Mouse (Mus musculus): ENCODE measurements around the gene Tac2.
A peak's percentile ranks its signal among the peaks of the same experiment; 100 is the strongest.

Gene Tac2

DNA sequence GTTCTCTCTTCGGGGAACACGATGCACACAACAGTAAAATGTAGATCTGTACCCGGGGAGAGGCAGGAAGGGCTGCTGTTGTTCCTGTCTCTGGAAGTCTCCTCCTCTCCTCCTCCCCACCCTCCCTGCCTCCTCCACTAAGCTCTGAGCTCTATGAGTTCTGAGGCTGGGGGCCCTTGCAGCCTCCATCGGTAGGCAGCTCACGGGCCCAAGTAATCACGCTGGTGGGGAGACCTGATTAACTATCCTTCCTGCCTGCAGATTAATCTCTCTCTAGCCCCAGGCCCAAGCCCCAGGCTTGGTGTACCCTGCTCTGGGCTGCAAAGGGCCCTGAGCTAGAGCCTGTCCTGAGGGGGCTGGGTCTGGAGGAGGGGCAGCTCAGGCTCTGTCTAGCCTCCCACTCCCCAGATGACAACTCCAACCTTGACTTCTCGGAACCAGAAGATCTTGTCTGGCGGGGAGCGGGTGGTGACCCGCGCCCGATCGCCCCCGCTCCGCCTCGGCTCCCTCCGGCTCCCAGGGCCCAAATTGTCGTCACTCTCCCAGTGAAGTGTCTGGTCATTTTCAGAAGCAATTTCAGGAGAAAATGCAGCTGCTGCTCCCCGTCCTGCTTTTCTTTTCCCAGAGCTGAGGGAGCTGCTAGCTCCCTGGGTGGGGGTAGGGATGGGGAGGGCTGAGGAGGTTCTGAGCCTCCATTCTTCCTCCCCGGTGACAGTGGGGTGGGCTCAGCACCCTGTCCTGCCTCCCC lies 2.4 kb upstream of the Tac2 start:
- no peak for DNase-seq (ENCODE audit: low read depth in 1 of 2, low spot score in 2 of 2)

DNA sequence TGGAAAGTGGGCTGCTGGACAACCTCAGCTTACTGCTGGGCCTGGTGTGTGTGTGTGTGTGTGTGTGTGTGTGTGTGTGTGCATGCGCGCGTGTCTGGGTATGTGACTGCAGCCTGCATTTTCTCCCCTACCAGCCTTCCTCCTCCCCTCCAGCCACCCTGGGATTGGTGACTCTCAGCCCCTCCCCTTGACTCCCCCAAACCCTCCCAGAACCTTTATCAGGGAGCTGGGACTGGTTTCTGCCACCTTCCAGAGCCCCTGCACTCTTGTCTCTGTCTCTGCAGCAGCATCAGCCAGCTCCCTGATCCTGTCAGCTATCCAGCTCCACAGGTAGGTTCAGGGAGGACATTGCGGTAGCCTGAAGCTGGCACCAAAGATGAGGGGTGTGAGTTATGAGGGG lies 858 bp downstream of the Tac2 start:
- DNase-seq (ENCODE audit: low read depth in 1 of 2, low spot score in 2 of 2), result no peak

DNA sequence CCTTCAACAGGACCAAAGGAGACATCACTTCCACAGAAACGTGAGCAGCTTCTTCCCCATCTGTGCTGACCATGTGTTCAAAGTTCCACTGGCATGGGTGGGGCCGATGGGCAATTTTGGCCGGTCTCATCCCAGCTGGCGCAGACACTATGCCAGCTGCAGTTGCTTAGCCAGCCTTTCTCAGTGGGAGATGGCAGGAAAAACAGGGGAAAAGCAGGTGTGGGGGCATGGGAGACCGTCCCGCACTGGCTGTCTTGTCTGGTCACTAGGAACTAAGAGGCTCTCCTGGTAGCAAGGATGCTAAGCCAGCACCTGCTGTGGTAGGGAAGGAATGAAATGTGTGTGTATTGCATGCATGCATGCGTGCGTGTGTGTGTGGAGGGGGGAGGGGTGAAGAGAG lies 4.2 kb downstream of the Tac2 start:
- DNase-seq (ENCODE audit: low read depth in 1 of 2, low spot score in 2 of 2), result no peak

DNA sequence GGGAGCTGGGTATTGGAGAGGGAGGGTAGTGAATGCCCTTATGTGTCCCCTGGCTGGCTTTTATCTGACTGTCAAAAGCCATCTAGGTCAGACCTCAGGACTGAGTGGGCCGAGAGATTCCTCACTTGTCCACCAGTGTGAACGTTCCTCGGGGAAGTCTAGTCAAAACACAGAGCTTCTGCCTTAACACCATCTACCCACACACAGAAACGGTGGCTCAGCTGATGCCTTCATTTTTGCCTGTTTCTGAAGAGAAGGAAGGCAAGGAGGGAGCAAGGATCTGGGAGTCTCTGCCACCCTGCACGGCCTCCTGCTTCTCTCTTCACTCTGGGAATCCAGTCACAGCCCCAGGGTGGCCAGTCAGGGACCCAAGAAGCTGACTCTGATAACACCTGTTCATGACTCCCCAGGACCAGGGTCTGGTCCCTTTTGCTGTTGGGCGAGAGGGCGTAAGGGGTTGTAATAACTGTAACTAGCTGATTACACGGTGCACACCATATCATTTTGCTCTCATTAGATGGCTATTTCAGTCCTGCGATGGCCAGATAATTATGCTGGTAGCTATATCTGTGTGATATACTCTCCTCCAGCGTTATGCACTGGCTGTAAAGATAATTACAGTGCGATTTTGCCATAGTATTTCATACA lies 6.1 kb downstream of the Tac2 start:
- no peak for DNase-seq (ENCODE audit: low read depth in 1 of 2, low spot score in 2 of 2)

- DNase-seq (ENCODE audit: low read depth in 1 of 2, low spot score in 2 of 2), result no peak
Observed at GRCm38 (mm10) chr10:127730933-127731310, 6.6 kb downstream of the Tac2 start.

GRCm38 (mm10) chr10:127731397-127731796 lies 7.1 kb downstream of the Tac2 start:
- DNase-seq (ENCODE audit: low read depth in 1 of 2, low spot score in 2 of 2), result no peak

- no peak for DNase-seq (ENCODE audit: low read depth in 1 of 2, low spot score in 2 of 2)
Observed at GRCm38 (mm10) chr10:127734434-127734833, 10.2 kb downstream of the Tac2 start.

DNA sequence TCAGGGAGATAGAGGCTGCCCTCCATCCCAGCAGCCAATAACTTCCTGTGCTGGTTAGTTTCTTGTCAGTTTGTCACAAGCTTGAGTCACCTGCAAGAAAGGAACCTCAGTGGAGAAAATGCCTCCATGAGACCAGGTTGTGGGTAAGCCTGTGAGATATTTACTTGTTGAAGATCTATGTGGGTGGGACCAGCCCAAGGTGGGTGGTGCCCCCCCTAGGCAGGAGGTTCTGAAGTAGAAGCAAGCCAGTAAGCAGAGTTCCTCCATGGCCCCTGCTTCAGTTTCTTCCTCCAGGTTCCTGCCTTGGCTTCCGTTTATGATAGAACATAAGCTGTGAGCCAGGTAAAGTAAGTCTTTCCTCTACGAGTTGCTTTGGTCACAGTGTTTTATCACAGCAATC lies 12.0 kb downstream of the Tac2 start:
- no peak for DNase-seq (ENCODE audit: low read depth in 1 of 2, low spot score in 2 of 2)

DNA sequence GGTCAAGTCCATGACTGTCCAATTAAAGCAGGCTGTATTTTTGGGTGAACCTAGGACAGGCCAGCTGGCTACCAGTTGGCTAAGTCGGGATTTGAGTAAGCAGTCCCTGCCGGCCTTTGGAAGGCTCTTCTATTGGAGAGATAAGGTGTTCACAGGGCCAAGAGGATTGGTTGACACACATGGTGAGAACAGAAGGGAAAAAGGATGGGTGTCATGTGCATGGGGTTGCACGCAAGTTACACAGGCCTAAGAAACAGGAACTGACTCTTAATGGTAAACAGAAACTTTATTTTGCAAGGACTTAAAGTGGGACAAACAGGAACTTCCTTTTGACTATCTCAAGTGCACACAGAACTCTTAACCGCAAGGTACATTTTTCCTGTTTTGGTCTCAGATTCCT lies 12.6 kb downstream of the Tac2 start:
- DNase-seq (ENCODE audit: low read depth in 1 of 2, low spot score in 2 of 2), result peak; percentile 53 to 55

- no peak for DNase-seq (ENCODE audit: low read depth in 1 of 2, low spot score in 2 of 2)
Observed at GRCm38 (mm10) chr10:127737552-127737951, 13.3 kb downstream of the Tac2 start.

DNA sequence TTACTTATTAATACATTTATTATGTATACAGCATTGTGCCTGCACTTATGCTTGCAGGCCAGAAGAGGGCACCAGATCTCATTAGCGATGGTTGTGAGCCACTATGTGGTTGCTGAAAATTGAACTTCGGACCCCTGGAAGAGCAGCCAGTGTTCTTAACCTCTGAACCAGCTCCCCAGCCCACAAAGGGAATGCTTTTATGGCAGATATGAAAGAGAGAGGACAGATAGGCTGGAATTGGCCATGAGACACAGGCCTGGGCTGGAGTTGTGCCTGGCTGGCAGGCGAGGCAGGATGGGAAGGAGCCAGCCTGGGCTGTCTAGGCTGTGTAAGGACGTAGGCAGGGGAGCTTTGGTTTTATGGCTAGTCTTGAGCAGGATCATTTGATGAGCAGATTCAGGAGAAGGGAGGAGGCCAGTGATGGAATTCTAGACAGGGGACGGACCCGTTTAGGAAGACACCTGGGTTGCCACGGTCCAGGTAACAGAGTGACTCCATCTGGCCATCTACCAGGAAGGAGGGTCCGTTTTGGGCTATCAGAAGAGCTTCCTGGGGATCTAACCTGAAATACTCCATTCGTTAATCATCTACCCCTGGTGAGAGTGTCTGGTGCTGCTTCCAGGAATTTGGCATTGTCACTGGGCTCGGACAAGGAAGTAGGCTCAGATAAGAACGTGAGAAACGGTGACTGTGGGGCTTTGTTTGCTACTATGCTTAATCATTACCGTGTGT lies 14.0 kb downstream of the Tac2 start:
- no peak for DNase-seq (ENCODE audit: low read depth in 1 of 2, low spot score in 2 of 2)

- peak in 1 of 2 experiments; percentile 72 for DNase-seq (ENCODE audit: low read depth in 1 of 2, low spot score in 2 of 2)
Observed at GRCm38 (mm10) chr10:127739083-127739660, 14.9 kb downstream of the Tac2 start, which contains the start of gene Zbtb39. Gene Zbtb39, plus strand, starts transcription at chr10:127739538.

DNA sequence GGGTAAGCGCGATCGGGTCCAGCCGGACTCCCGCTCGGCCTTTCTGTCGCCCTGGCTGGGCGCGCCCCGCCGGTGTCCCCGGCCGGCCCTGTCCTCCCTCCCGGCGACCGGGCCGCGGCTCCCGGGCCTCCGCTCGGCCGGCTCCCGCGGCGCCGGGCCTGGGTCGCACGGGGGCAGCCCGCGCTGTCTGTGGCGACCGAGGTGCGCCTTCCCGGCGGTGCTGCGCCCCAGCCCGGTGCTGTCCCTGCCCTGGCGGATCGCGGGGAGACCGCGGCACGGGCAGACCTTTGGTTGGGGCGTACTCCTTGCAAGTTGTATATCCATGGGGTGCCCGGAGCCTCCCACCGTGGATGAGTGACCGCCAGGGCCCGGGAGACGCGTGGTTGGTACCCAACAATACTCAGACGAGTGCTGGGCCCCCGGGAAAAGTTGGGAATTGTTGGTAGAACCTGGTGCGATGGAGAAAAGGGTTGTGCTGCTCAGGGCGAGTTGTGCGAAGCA lies 15.4 kb downstream of the Tac2 start:
- DNase-seq (ENCODE audit: low read depth in 1 of 2, low spot score in 2 of 2), result peak in 1 of 2 experiments; percentile 15

DNA sequence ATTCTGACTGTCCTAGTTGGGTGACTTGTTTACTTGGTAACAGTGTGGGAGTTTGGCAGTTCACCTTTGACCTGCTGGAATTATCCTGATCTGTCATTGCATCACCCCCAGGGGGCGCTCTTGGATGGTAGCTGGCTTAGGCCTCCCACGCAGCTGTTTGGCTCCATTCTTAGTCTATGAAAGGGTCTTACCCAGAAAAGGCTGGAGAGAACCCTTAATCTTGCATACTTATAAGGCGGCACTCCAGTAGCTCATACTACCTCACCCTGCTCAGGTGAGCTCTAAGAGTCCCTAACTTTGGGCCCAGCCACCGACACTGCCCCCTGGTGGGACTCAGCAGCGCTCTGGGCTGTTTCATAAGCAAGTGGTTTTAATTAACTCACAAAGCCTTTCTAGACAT lies 20.4 kb downstream of the Tac2 start:
- peak in 1 of 2 experiments; percentile 15 for DNase-seq (ENCODE audit: low read depth in 1 of 2, low spot score in 2 of 2)

DNA sequence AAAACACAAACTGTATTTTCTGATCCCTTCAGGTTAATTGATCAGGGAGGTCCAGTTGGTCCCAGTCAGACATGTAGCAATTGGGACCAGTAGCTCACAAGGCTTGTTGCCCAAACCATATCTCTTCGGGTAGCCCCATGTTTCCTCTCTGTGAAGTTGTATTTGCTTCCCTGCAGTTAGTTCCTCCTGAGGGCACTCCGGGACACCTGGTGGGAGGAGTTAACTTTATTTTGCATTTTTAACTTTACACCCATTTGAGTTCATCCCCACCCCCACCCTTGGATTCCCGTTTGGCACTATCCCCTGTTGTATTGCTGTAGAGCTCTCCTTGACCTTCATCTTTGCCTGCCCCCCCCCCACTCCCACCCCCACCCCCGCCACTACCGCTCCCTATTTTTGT lies 21.6 kb downstream of the Tac2 start:
- DNase-seq (ENCODE audit: low read depth in 1 of 2, low spot score in 2 of 2), result no peak

- DNase-seq (ENCODE audit: low read depth in 1 of 2, low spot score in 2 of 2), result no peak
Observed at GRCm38 (mm10) chr10:127747254-127747653, 23.0 kb downstream of the Tac2 start.

GRCm38 (mm10) chr10:127748847-127749612 lies 24.8 kb downstream of the Tac2 start:
- no peak for DNase-seq (ENCODE audit: low read depth in 1 of 2, low spot score in 2 of 2)

- DNase-seq (ENCODE audit: low read depth in 1 of 2, low spot score in 2 of 2), result no peak
Observed at GRCm38 (mm10) chr10:127750136-127750777, 26.0 kb downstream of the Tac2 start.

DNA sequence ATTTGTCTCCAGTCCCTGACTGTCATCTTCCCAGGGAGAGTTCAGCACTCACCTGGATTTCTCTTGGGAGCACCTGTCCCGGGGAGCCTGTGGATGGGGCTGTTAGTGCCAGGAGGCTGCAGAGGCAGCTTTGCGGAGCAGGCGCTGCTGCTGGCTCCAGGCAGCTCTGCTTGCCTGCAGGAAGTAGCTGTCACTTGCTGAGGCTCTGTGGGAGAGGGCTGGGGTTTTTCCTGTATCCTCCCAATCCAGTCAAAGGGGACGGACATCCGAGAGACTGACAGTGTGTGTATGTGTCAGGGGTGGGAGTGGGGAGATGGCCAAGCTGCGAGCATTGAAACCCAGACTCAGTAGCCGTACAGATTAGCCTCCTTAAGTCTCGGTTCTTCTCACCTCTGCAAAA lies 27.3 kb downstream of the Tac2 start, which contains the start of gene Gpr182:
Gene Gpr182 (minus strand): TSS at position 185 of the 400 bp plus-strand sequence.
- DNase-seq (ENCODE audit: low read depth in 1 of 2, low spot score in 2 of 2), result no peak

DNA sequence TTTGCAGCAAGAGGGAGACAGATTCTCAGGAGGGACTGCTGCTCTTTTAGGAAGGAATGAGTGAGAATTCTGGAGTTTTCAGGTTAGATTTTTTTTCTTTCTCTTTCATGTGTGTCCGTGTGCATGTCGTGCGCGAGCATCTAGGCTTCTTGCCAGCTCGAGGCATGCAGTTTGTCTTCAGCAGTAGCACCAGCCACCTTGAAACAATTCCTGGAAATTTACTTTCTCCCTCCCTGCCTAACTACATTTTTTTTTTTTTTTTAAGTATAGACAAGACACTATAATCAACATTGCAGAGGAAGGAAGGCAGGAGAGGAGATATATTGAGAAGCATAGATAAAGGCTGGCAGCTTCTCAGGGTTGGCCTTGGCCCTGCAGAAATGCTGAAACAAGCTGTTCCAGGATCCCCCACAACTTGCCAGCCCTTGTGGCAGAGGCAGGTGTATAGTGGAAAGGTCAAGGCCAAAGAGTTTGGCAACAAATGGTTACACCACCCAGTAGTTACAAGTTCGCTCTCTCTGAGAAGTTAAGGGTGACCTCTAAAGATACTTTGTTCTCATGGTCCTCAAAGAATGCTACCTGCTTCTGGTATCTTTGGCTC lies 30.4 kb downstream of the Tac2 start:
- DNase-seq (ENCODE audit: low read depth in 1 of 2, low spot score in 2 of 2), result no peak

Measured in monocyte, adult 2 months (primary cell).